Mouse (Mus musculus): ENCODE data around the gene Pga5.

DNA sequence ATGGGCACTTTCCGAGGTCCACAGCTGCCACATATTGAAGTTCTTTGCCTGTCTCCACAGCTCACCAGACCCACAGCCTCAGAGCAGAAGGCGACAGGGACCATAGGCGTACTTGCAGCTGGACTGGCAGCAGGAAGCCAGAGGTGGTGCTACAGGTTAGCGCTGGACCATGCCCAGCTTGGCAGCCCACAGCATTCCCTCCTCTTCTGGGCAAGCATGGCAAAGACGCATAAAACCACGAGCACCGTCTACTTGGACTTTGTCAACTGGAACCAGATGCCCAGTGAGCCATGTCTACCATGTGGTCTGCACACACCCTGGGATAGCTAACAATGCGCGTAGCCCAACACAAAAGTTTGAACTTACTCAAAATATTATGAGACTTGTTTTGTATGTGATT is 7.2 kb upstream of the Pga5 start:
- TF ChIP-seq CTCF (IDR thresholded peaks at IDR 0.05; ENCODE audit: extremely low read depth, insufficient read length, insufficient replicate concordance, low read depth, low read length) (no peak), POLR2A (IDR thresholded peaks at IDR 0.05; ENCODE audit: low read depth, low read length) (no peak)

Measured in small intestine, adult 2 months (tissue).